Comparison of ENCODE assay signal across 24 mouse cellular contexts in genomic region chr1:134316361-134316760, GRCm38 (mm10). TPM values are rescaled to one million over a fixed set of nuclear protein-coding genes. Genes with fewer than 3 reads are reported as not detected.
DNase-seq lines count a peak whose midpoint lies in the region; ATAC-seq lines count a peak whose summit lies in the region.
"Had no signal": no experiment of that assay in that cellular context is flagged by ENCODE, and none has a peak within 500 bp of the region (broad histone marks: within the 10 kb centered on the region; RNA-seq: fewer than 3 reads in every experiment).

No protein-coding gene starts in this region.

- H3K27ac ChIP-seq in hindbrain, embryonic 10.5 days, result 0 out of 2 replicates have a peak overlapping the region, but pooled peaks have one; percentile 12
- no peak overlapping the region for H3K27ac ChIP-seq in hindbrain, embryonic 11.5 days (ENCODE audit: low read depth, low read length)
- H3K27ac ChIP-seq in limb, embryonic 13.5 days, result no peak overlapping the region
- H3K27ac ChIP-seq in limb, embryonic 10.5 days, result no peak overlapping the region
- H3K27ac ChIP-seq: embryonic facial prominence, embryonic 10.5 days; embryonic facial prominence, embryonic 12.5 days; forebrain, embryonic 13.5 days; forebrain, embryonic 15.5 days had no signal

- H3K4me3 ChIP-seq in hindbrain, embryonic 10.5 days, result no peak overlapping the region
- H3K4me3 ChIP-seq in hindbrain, embryonic 11.5 days (ENCODE audit: low read depth, low read length), result no peak overlapping the region
- H3K4me3 ChIP-seq in limb, embryonic 13.5 days, result no peak overlapping the region
- H3K4me3 ChIP-seq in limb, embryonic 10.5 days, result no peak overlapping the region
- H3K4me3 ChIP-seq: embryonic facial prominence, embryonic 10.5 days; embryonic facial prominence, embryonic 12.5 days; forebrain, embryonic 13.5 days; forebrain, embryonic 15.5 days had no signal

- H3K36me3 ChIP-seq in hindbrain, embryonic 10.5 days, result peaks cover 3% of the 10 kb centered on the region; the same call in 1 of the 2 replicates
- no peaks in the 10 kb centered on the region for H3K36me3 ChIP-seq in hindbrain, embryonic 11.5 days (ENCODE audit: control insufficient read depth, insufficient read depth, low read length)
- H3K36me3 ChIP-seq in limb, embryonic 13.5 days, result peaks cover 17% of the 10 kb centered on the region; the same call in 1 of the 2 replicates
- H3K36me3 ChIP-seq in limb, embryonic 10.5 days, result no peaks in the 10 kb centered on the region
- H3K36me3 ChIP-seq: embryonic facial prominence, embryonic 12.5 days; forebrain, embryonic 15.5 days; G1E had no signal

- H3K27me3 ChIP-seq in hindbrain, embryonic 10.5 days (ENCODE audit: insufficient read depth, poor library complexity, severe bottlenecking), result no peaks in the 10 kb centered on the region
- H3K27me3 ChIP-seq in hindbrain, embryonic 11.5 days (ENCODE audit: control insufficient read depth, insufficient read depth, low read length), result no peaks in the 10 kb centered on the region
- no peaks in the 10 kb centered on the region for H3K27me3 ChIP-seq in limb, embryonic 13.5 days
- no peaks in the 10 kb centered on the region for H3K27me3 ChIP-seq in limb, embryonic 10.5 days (ENCODE audit: low read depth, poor library complexity, severe bottlenecking)
- H3K27me3 ChIP-seq: CH12.LX; embryonic facial prominence, embryonic 12.5 days; forebrain, embryonic 13.5 days; forebrain, embryonic 15.5 days had no signal

- no peaks in the 10 kb centered on the region for H3K9me3 ChIP-seq in hindbrain, embryonic 10.5 days
- no peaks in the 10 kb centered on the region for H3K9me3 ChIP-seq in hindbrain, embryonic 11.5 days (ENCODE audit: control insufficient read depth, low read length)
- H3K9me3 ChIP-seq in limb, embryonic 13.5 days, result no peaks in the 10 kb centered on the region
- no peaks in the 10 kb centered on the region for H3K9me3 ChIP-seq in limb, embryonic 10.5 days (replicated peaks)
- H3K9me3 ChIP-seq: embryonic facial prominence, embryonic 10.5 days; embryonic facial prominence, embryonic 12.5 days; forebrain, embryonic 13.5 days; forebrain, embryonic 15.5 days; G1E had no signal

- no peak for ATAC-seq in hindbrain, embryonic 11.5 days (ENCODE audit: low FRiP score)
- no peak for ATAC-seq in limb, embryonic 13.5 days (ENCODE audit: low FRiP score, low read depth)
- ATAC-seq: CD4-positive, CD25-positive, alpha-beta regulatory T cell, adult 4 months; forebrain, embryonic 13.5 days; forebrain, embryonic 15.5 days; forebrain, postnatal 0 days had no signal

- peaks cover 21% of the 10 kb centered on the region for H3K4me1 ChIP-seq in hindbrain, embryonic 10.5 days (replicated peaks)
- H3K4me1 ChIP-seq in hindbrain, embryonic 11.5 days (replicated peaks; ENCODE audit: control insufficient read depth, insufficient read depth, low read length), result peaks cover 3% of the 10 kb centered on the region; the same call in 1 of the 2 replicates
- peaks cover 11% of the 10 kb centered on the region for H3K4me1 ChIP-seq in limb, embryonic 13.5 days
- H3K4me1 ChIP-seq in limb, embryonic 10.5 days, result peaks cover 11% of the 10 kb centered on the region

- DNase-seq in hindbrain, embryonic 10.5 days (ENCODE audit: low spot score), result no peak
- no peak for DNase-seq in hindbrain, embryonic 11.5 days (ENCODE audit: low spot score)
- DNase-seq in limb, embryonic 10.5 days (ENCODE audit: low spot score), result no peak
- DNase-seq in MN1 (ENCODE audit: low spot score), result peak; percentile 33
- DNase-seq in cerebellum, adult 11-12 months, result no peak
- DNase-seq: adrenal gland, adult 2 months; adrenal gland, postnatal 10 days; adrenal gland, postnatal 25 days; B cell, adult 2 months; cerebellum, adult 11 months; cerebellum, adult 2 months; cerebellum, adult 9-10 months; cerebellum, postnatal 10 days; cerebellum, postnatal 25 days; forebrain, postnatal 0 days had no signal

- no peak overlapping the region for H3K9ac ChIP-seq in hindbrain, embryonic 11.5 days (ENCODE audit: low read depth, low read length)
- peak overlapping the region; percentile 4; the same call in 1 of the 2 replicates for H3K9ac ChIP-seq in limb, embryonic 13.5 days
- H3K9ac ChIP-seq: embryonic facial prominence, embryonic 12.5 days; forebrain, embryonic 13.5 days; forebrain, embryonic 15.5 days; forebrain, postnatal 0 days had no signal

- 87% methylated on average over 9 of the region's 9 CpGs for WGBS in hindbrain, embryonic 10.5 days
- 91% methylated on average over 9 of the region's 9 CpGs for WGBS in hindbrain, embryonic 11.5 days
- 91% methylated on average over 9 of the region's 9 CpGs for WGBS in limb, embryonic 13.5 days
- WGBS in limb, embryonic 10.5 days, result 90% methylated on average over 9 of the region's 9 CpGs

- H3K4me2 ChIP-seq in hindbrain, embryonic 11.5 days (replicated peaks; ENCODE audit: low read depth, low read length), result no peak overlapping the region
- no peak overlapping the region for H3K4me2 ChIP-seq in limb, embryonic 13.5 days (replicated peaks)
- H3K4me2 ChIP-seq: embryonic facial prominence, embryonic 12.5 days; forebrain, embryonic 13.5 days; forebrain, embryonic 15.5 days had no signal

RNA-seq across cellular contexts. Expression of gene Ppfia4, which starts 16.4 kb away (rescaled TPM):
- 3.2 and 4.1 TPM in 2 replicates for polyA plus RNA-seq in hindbrain, embryonic 10.5 days (2016; fragmentation: Nextera tagmentation; extraction: Ambion mirVana)
- 1.9 and 2.1 TPM in 2 replicates for polyA plus RNA-seq in hindbrain, embryonic 11.5 days (2014; fragmentation: Nextera tagmentation; extraction: Ambion mirVana)
- 10.3 and 10.4 TPM in 2 replicates for polyA plus RNA-seq in limb, embryonic 13.5 days (2015; fragmentation: Nextera tagmentation; extraction: Ambion mirVana)
- 1.8 and 2.3 TPM in 2 replicates for polyA plus RNA-seq in limb, embryonic 10.5 days (2016; fragmentation: Nextera tagmentation; extraction: Ambion mirVana)

RNA-seq across cellular contexts. Expression of gene Myog, which starts 26.6 kb away (rescaled TPM):
- polyA plus RNA-seq in hindbrain, embryonic 10.5 days (2016; fragmentation: Nextera tagmentation; extraction: Ambion mirVana), result 0.14 and 0.33 TPM in 2 replicates
- 5.5 and 12.2 TPM in 2 replicates for polyA plus RNA-seq in hindbrain, embryonic 11.5 days (2014; fragmentation: Nextera tagmentation; extraction: Ambion mirVana)
- polyA plus RNA-seq in limb, embryonic 13.5 days (2015; fragmentation: Nextera tagmentation; extraction: Ambion mirVana), result 171 and 190 TPM in 2 replicates
- polyA plus RNA-seq in limb, embryonic 10.5 days (2016; fragmentation: Nextera tagmentation; extraction: Ambion mirVana), result 2.0 and 16.0 TPM in 2 replicates
- polyA plus RNA-seq: adrenal gland, adult 2 months; CD4-positive, CD25-positive, alpha-beta regulatory T cell, adult 4 months; cerebellum, adult 2 months; forebrain, embryonic 11.5 days; forebrain, embryonic 13.5 days; G1E had no signal

RNA-seq across cellular contexts. Expression of gene Tmem183a, which starts 45.4 kb away (rescaled TPM):
- polyA plus RNA-seq in hindbrain, embryonic 10.5 days (2016; fragmentation: Nextera tagmentation; extraction: Ambion mirVana), result 108 and 132 TPM in 2 replicates
- polyA plus RNA-seq in hindbrain, embryonic 11.5 days (2014; fragmentation: Nextera tagmentation; extraction: Ambion mirVana), result 126 and 128 TPM in 2 replicates
- 81.0 and 90.9 TPM in 2 replicates for polyA plus RNA-seq in limb, embryonic 13.5 days (2015; fragmentation: Nextera tagmentation; extraction: Ambion mirVana)
- 118 TPM in 2 replicates for polyA plus RNA-seq in limb, embryonic 10.5 days (2016; fragmentation: Nextera tagmentation; extraction: Ambion mirVana)

Comparison
In these comparisons a context has a peak if more than half of its experiments do, and no peak if none do; other contexts are left out.
1. RNA of gene Myog, which starts 26.6 kb away (polyA plus RNA-seq): 171 to 190 TPM in limb, embryonic 13.5 days; 2.0 to 16.0 TPM in limb, embryonic 10.5 days, 5.5 to 12.2 TPM in hindbrain, embryonic 11.5 days and 0.14 to 0.33 TPM in hindbrain, embryonic 10.5 days; every median in the first group is over 10 times any median in the second.